Mouse (Mus musculus) forebrain, embryonic 14.5 days (tissue): ENCODE results near the gene Slc16a9. TPM values are rescaled to one million over a fixed set of nuclear protein-coding genes. Genes with fewer than 3 reads are reported as not detected.

ENCODE experiments used
- ATAC-seq: fragments of 200-750 bp; cut with Nextera tagmentation; 2 replicates; pipeline ENCODE4 v1.8.0; 2017; ENCODE audit warnings: mild to moderate bottlenecking, moderate library complexity
- DNase-seq: peaks from one replicate; pipeline ENCODE4 v3.0.0-alpha.2; 2015; ENCODE audit warnings: low spot score
- H3K27ac ChIP-seq: fragments of 300-500 bp; sonication (generic); 2 replicates; pipeline ENCODE4 v1.5.1; 2014; ENCODE audit warnings: low read depth, mild to moderate bottlenecking, control low read depth, low read length, moderate library complexity
- H3K27me3 ChIP-seq: fragments of 300-500 bp; sonication (generic); replicated peaks from 2 replicates; pipeline ENCODE4 v1.6.1; 2014; ENCODE audit warnings: low read length, control low read depth, mixed read lengths; ENCODE audit not compliant: control insufficient read depth, insufficient read depth
- H3K36me3 ChIP-seq: fragments of 300-500 bp; sonication (generic); 2 replicates; pipeline ENCODE4 v1.6.1; 2014; ENCODE audit warnings: low read length, control low read depth; ENCODE audit not compliant: control insufficient read depth, insufficient read depth
- H3K4me1 ChIP-seq: fragments of 300-500 bp; sonication (generic); 2 replicates; pipeline ENCODE4 v1.6.1; 2014; ENCODE audit warnings: antibody characterized with exemption, low read length, control low read depth; ENCODE audit not compliant: control insufficient read depth, insufficient read depth
- H3K4me2 ChIP-seq: fragments of 300-500 bp; sonication (generic); 2 replicates; pipeline ENCODE4 v1.6.1; 2014; ENCODE audit warnings: mild to moderate bottlenecking, control low read depth, low read length
- H3K4me3 ChIP-seq: fragments of 300-500 bp; sonication (generic); 2 replicates; pipeline ENCODE4 v1.5.1; 2014; ENCODE audit warnings: low read depth, low read length, control low read depth
- H3K9ac ChIP-seq: fragments of 300-500 bp; sonication (generic); 2 replicates; pipeline ENCODE4 v1.6.1; 2014; ENCODE audit warnings: mild to moderate bottlenecking, low read length, control low read depth, moderate library complexity
- H3K9me3 ChIP-seq: fragments of 300-500 bp; sonication (generic); replicated peaks from 2 replicates; pipeline ENCODE4 v1.6.1; 2016; ENCODE audit warnings: low read length, control low read depth, mixed read lengths; ENCODE audit not compliant: control insufficient read depth
- WGBS: fragments of 180-500 bp; shearing (Covaris S2); extraction: QIAGEN DNeasy Blood & Tissue Kit; methylation state at CpG from one replicate; pipeline ENCODE4 v1.1.7; 2014; 5-methylcytosine and 5-hydroxymethylcytosine counted together
- polyA plus RNA-seq: library from polyadenylated mRNA; unstranded; fragments of >200 nt; fragmentation: Nextera tagmentation; extraction: Ambion mirVana; gene quantifications from 2 replicates; pipeline ENCODE4 v1.2.1, GENCODE M21; 2014

Slc16a9 gene
- polyA plus RNA-seq, 1 experiment from 2014 or later: 1.4 TPM

- Histone ChIP-seq H3K9ac (no peak overlapping the region), H3K4me3 (no peak overlapping the region), H3K4me2 (no peak overlapping the region), H3K27ac (no peak overlapping the region), H3K9me3 (no peaks in the 10 kb centered on the region), H3K27me3 (no peaks in the 10 kb centered on the region), H3K4me1 (0 out of 2 replicates have a peak, but pooled peaks cover 3% of the 10 kb centered on the region), H3K36me3 (no peaks in the 10 kb centered on the region)
- ATAC-seq: peak; percentile 58
- WGBS: 35% methylated on average over 9 of the region's 9 CpGs
- DNase-seq: peak; percentile 50
Observed at GRCm38 (mm10) chr10:70287825-70288235, 42.9 kb downstream of the Slc16a9 start.

DNA sequence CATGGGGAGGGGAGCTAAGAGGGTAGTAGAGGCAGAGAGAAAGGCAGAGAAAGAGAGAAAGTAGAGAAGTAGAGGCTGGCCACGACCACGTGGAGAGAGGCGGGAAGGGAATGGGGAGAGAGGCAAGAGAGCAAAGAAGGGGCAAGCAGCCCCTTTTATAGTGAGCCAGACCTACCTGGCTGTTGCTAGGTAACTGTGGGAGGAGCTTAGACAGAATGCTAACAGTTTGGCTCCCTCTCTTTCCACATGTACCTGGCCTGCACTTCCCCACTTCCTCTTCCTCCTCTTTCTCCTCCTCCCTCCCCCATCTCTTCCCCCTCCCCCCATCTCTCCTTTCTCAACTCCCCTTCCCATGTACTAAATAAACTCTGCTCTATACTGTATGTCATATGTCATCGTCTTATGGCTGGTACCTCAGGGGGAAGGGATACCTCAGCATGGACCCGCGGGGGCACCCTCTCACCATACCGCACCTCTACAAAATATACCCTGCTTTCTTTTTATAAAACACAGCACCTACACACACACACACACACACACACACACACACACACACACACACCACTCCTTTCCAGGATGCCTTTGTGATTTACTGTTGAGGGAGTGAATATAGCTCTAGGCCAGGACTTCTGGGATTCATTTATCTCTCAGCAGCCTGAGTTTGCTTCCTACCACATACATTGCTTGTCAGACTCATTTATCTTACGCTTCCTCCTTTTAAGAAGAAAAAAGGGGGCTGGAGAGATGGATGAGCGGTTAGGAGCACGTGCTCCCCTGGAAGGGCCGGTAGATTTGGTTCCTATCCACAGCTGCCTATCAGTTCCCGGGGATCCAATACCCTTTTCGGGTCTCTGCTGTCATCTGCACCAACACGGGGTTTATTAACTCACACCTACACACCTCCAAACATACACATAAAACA lies 43.8 kb downstream of the Slc16a9 start:
- 82% methylated on average over 14 of the region's 14 CpGs for WGBS
- Histone ChIP-seq H3K9ac (no peak overlapping the region), H3K36me3 (no peaks in the 10 kb centered on the region), H3K27me3 (no peaks in the 10 kb centered on the region), H3K4me2 (no peak overlapping the region), H3K9me3 (no peaks in the 10 kb centered on the region), H3K4me1 (0 out of 2 replicates have a peak, but pooled peaks cover 3% of the 10 kb centered on the region), H3K27ac (no peak overlapping the region), H3K4me3 (no peak overlapping the region)
- DNase-seq: no peak
- ATAC-seq: no peak

DNA sequence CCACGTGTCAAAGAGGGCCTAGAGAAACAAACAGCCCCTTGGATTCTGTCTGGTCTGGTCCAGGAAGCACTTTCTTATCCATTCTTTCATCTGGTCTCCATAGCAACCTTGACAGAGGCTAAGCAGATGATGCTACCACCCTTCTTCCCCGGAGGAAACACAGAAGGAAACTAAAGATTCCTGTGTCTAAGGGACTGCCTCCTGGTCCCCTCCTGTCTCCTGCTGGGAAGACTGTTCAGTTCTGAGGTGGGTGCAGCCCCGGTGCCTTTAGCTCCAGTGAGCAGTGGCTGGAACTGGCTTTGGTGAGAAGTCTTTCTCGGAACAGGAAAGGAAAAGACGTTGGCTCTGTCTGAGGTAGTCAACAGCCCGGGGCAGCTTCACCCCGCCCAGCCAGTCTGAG lies 47.1 kb downstream of the Slc16a9 start:
- H3K9me3 ChIP-seq: no peaks in the 10 kb centered on the region
- 50% methylated on average over 7 of the region's 7 CpGs for WGBS
- no peak overlapping the region for H3K27ac ChIP-seq
- H3K36me3 ChIP-seq: no peaks in the 10 kb centered on the region
- no peak overlapping the region for H3K4me3 ChIP-seq
- H3K4me1 ChIP-seq: 0 out of 2 replicates have a peak, but pooled peaks cover 3% of the 10 kb centered on the region
- H3K9ac ChIP-seq: no peak overlapping the region
- DNase-seq: peak; percentile 34
- no peaks in the 10 kb centered on the region for H3K27me3 ChIP-seq
- H3K4me2 ChIP-seq: no peak overlapping the region
- 0 out of 2 replicates have a peak, but pooled peaks have one; percentile 11 for ATAC-seq

GRCm38 (mm10) chr10:70294094-70294493 lies 49.2 kb downstream of the Slc16a9 start:
- H3K9me3 ChIP-seq: no peaks in the 10 kb centered on the region
- DNase-seq (no peak), ATAC-seq (no peak)
- no peaks in the 10 kb centered on the region for H3K36me3 ChIP-seq
- no peaks in the 10 kb centered on the region for H3K27me3 ChIP-seq
- H3K4me2 ChIP-seq: no peak overlapping the region
- H3K4me1 ChIP-seq: no peaks in the 10 kb centered on the region
- WGBS: 75% methylated on average over 8 of the region's 8 CpGs
- no peak overlapping the region for H3K27ac ChIP-seq
- no peak overlapping the region for H3K9ac ChIP-seq
- no peak overlapping the region for H3K4me3 ChIP-seq

DNA sequence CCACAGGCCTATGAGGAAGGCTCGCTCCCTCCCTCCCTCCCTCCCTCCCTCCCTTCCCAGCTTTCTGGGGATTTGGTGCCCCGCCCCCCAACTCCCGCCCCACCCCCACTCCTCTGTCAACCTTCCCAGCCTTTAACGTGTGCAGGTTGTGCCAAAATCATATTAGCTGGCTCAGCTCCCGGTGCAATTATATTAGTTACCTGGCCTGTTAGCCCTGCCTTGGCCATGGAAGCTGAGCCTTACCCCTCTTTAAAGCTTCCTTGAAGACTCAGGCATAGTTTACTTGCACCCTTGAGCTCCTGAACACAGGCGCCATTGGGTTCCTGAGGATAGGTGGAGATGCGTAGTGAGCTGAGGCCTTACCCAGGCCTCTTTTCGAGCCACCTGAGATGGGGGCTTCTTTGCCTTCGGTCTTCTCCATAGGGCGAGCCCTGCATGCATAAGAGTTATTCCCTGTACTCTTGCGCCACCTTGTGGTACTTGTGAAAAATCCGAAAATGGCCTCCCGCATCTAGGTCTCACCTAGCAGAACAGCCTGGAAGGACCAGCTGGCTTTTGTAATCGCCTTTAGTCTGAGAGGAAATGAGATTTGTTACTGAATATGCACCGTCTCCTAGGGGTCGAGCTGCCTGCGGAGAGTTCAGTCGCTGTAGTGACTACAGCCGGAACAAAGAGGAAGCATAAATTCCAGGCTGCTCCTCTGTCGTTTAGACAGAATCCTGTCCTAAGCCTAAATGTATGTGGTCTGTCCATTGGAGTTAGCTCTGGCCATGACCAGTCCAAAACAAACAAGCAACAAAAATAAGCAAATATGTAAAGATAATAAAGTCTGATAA lies 51.8 kb downstream of the Slc16a9 start:
- Histone ChIP-seq H3K27me3 (no peaks in the 10 kb centered on the region), H3K4me3 (no peak overlapping the region), H3K4me1 (no peaks in the 10 kb centered on the region), H3K27ac (no peak overlapping the region), H3K9me3 (no peaks in the 10 kb centered on the region), H3K36me3 (no peaks in the 10 kb centered on the region), H3K4me2 (no peak overlapping the region), H3K9ac (no peak overlapping the region)
- 7% methylated on average over 18 of the region's 20 CpGs for WGBS
- ATAC-seq (peak; percentile 92), DNase-seq (peak; percentile 94)

DNA sequence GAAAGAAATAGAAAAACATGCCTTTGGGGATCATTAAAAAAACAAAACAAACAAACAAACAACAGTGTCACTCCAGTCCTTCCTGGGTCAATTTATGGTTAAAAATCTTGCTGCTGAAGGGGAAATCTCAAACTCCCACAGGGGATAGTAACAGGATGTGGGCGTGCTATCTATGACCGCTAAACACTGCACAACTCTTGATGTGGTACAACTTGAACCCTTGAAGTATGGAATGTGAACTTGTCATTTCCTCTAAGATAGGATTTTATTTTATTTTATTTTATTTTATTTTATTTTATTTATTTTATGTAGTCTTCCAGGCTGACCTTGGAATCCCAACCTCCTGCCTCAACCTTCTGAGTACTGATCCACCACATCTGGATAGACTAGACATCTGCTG lies 54.2 kb downstream of the Slc16a9 start:
- DNase-seq (no peak), ATAC-seq (no peak)
- 96% methylated on average over 2 of the region's 2 CpGs for WGBS
- no peaks in the 10 kb centered on the region for H3K9me3 ChIP-seq
- H3K9ac ChIP-seq: no peak overlapping the region
- H3K27ac ChIP-seq: no peak overlapping the region
- no peaks in the 10 kb centered on the region for H3K27me3 ChIP-seq
- no peaks in the 10 kb centered on the region for H3K36me3 ChIP-seq
- H3K4me2 ChIP-seq: no peak overlapping the region
- no peaks in the 10 kb centered on the region for H3K4me1 ChIP-seq
- no peak overlapping the region for H3K4me3 ChIP-seq

GRCm38 (mm10) chr10:70299653-70300052 lies 54.8 kb downstream of the Slc16a9 start:
- H3K9me3 ChIP-seq: no peaks in the 10 kb centered on the region
- H3K4me1 ChIP-seq: no peaks in the 10 kb centered on the region
- no peak overlapping the region for H3K27ac ChIP-seq
- WGBS: 67% methylated on average over 5 of the region's 5 CpGs
- ATAC-seq: no peak
- no peak overlapping the region for H3K4me3 ChIP-seq
- H3K36me3 ChIP-seq: no peaks in the 10 kb centered on the region
- H3K9ac ChIP-seq: no peak overlapping the region
- no peak overlapping the region for H3K4me2 ChIP-seq
- no peak for DNase-seq
- H3K27me3 ChIP-seq: no peaks in the 10 kb centered on the region

GRCm38 (mm10) chr10:70301190-70301589 lies 56.3 kb downstream of the Slc16a9 start:
- Histone ChIP-seq H3K4me2 (no peak overlapping the region), H3K4me3 (no peak overlapping the region), H3K36me3 (no peaks in the 10 kb centered on the region), H3K27me3 (no peaks in the 10 kb centered on the region), H3K27ac (no peak overlapping the region), H3K4me1 (no peaks in the 10 kb centered on the region), H3K9me3 (no peaks in the 10 kb centered on the region), H3K9ac (no peak overlapping the region)
- ATAC-seq (no peak), DNase-seq (no peak)
- WGBS: 59% methylated on average over 2 of the region's 2 CpGs
